Mouse (Mus musculus) heart, embryonic 11.5 days (tissue): ENCODE measurements around the gene Coro1a. TPM values are rescaled to one million over a fixed set of nuclear protein-coding genes. Genes with fewer than 3 reads are reported as not detected.
A peak's percentile ranks its signal among the peaks of the same experiment; 100 is the strongest.

Experiments
- ATAC-seq: fragments of 200-750 bp; cut with Nextera tagmentation; replicated peaks from 2 replicates; pipeline ENCODE4 v1.8.0; 2017; ENCODE audit warnings: moderate library complexity; ENCODE audit not compliant: insufficient number of reproducible peaks, low FRiP score, low TSS enrichment
- H3K27ac ChIP-seq: fragments of 300-500 bp; sonication (generic); 2 replicates; pipeline ENCODE4 v1.5.1; 2014; ENCODE audit warnings: mild to moderate bottlenecking, low read depth, low read length
- H3K27me3 ChIP-seq: fragments of 300-500 bp; sonication (generic); 2 replicates; pipeline ENCODE4 v1.6.1; 2014; ENCODE audit warnings: mild to moderate bottlenecking, low read length, mixed read lengths; ENCODE audit not compliant: control insufficient read depth, insufficient read depth
- H3K36me3 ChIP-seq: fragments of 300-500 bp; sonication (generic); 2 replicates; pipeline ENCODE4 v1.6.1; 2014; ENCODE audit warnings: mild to moderate bottlenecking, low read length, moderate library complexity, mixed read lengths; ENCODE audit not compliant: control insufficient read depth, insufficient read depth
- H3K4me1 ChIP-seq: fragments of 300-500 bp; sonication (generic); 2 replicates; pipeline ENCODE4 v1.6.1; 2014; ENCODE audit warnings: low read length; ENCODE audit not compliant: control insufficient read depth, insufficient read depth
- H3K4me2 ChIP-seq: fragments of 300-500 bp; sonication (generic); 2 replicates; pipeline ENCODE4 v1.6.1; 2014; ENCODE audit warnings: mild to moderate bottlenecking, moderate library complexity
- H3K4me3 ChIP-seq: fragments of 300-500 bp; sonication (generic); 2 replicates; pipeline ENCODE4 v1.5.1; 2014; ENCODE audit warnings: low read depth, low read length
- H3K9ac ChIP-seq: fragments of 300-500 bp; sonication (generic); 2 replicates; pipeline ENCODE4 v1.6.1; 2014; ENCODE audit warnings: mild to moderate bottlenecking, low read depth, low read length, moderate library complexity
- H3K9me3 ChIP-seq: fragments of 300-500 bp; sonication (generic); replicated peaks from 2 replicates; pipeline ENCODE4 v1.6.1; 2016; ENCODE audit warnings: low read length; ENCODE audit not compliant: control insufficient read depth
- WGBS: fragments of 180-500 bp; shearing (Covaris S2); extraction: QIAGEN DNeasy Blood & Tissue Kit; methylation state at CpG from one replicate; pipeline ENCODE4 v1.1.7; 2014; ENCODE audit not compliant: insufficient replicate concordance; 5-methylcytosine and 5-hydroxymethylcytosine counted together
- polyA plus RNA-seq: library from polyadenylated mRNA; unstranded; fragments of >200 nt; fragmentation: Nextera tagmentation; extraction: Ambion mirVana; gene quantifications from 2 replicates; pipeline ENCODE4 v1.2.1, GENCODE M21; 2014

Coro1a gene
- polyA plus RNA-seq, 1 experiment from 2014 or later, result 13.8 TPM

DNA sequence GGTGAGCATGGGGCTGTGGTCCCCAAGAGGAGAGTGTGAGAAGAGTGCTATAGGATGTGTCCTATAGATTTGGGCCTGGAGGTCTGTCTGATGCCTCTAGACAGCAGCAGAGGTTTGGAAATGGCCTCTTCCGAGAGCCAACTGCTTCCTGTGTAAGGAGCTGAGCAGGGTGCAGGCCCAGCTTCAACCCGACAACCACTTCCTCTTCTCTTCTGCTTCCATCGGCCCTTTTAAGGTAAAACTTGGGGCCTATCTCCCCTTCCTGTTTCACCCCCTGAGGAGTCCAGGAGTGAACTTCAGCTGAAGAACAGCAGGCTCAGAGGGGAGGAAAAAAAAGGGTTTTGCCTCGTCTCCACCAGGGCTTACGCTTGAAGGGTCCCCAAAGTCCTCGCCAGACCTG is 5.2 kb downstream of the Coro1a start:
- WGBS, result 70% methylated on average over 6 of the region's 6 CpGs
- Histone ChIP-seq H3K4me1 (peaks cover 13% of the 10 kb centered on the region), H3K36me3 (no peaks in the 10 kb centered on the region), H3K27me3 (peaks cover 41% of the 10 kb centered on the region), H3K9me3 (no peaks in the 10 kb centered on the region), H3K4me2 (no peak overlapping the region), H3K27ac (no peak overlapping the region), H3K4me3 (no peak overlapping the region), H3K9ac (no peak overlapping the region)
- ATAC-seq, result no peak

DNA sequence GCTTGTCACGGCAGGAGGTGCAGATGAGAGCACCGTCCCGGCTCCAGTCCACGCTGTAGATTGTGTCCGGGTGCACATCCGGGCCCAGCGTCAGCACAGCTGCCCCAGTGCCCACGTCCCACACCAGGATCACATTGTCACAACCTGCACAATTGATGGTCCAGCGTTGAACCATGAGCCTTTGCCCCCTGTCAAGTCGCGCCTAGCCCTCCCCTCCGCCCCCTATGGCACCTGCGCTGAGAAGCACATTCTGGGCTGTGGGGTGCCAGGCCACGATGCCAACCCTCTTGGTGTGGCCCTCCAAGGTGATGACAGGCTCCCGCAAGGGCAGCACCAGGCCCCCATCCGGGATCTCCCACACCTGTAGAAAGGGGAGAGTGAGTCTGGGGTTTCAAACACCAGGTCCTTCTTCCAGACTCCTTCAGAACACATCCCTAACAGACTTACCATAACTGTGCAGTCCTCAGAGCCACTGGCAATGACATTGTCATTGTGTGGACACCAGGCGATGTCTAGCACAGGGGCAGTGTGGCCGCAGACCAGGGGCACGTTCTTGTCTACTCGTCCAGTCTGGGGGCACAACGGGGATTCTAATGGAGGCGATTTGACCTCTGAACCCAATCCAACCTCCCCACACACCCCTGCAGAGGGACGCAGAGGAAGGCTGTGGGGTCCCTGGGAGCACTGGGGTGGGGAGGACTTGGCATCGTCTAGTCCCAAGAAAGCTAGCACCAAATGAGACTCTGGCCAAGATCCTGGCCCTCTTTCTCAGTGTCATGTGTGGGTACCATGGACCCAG is 5.8 kb downstream of the Coro1a start:
- WGBS, result 55% methylated on average over 24 of the region's 24 CpGs
- Histone ChIP-seq H3K4me2 (peak overlapping the region; percentile 52), H3K4me1 (peaks cover 17% of the 10 kb centered on the region), H3K27ac (no peak overlapping the region), H3K36me3 (no peaks in the 10 kb centered on the region), H3K9me3 (no peaks in the 10 kb centered on the region), H3K4me3 (no peak overlapping the region), H3K9ac (no peak overlapping the region), H3K27me3 (peaks cover 41% of the 10 kb centered on the region)
- no peak for ATAC-seq

DNA sequence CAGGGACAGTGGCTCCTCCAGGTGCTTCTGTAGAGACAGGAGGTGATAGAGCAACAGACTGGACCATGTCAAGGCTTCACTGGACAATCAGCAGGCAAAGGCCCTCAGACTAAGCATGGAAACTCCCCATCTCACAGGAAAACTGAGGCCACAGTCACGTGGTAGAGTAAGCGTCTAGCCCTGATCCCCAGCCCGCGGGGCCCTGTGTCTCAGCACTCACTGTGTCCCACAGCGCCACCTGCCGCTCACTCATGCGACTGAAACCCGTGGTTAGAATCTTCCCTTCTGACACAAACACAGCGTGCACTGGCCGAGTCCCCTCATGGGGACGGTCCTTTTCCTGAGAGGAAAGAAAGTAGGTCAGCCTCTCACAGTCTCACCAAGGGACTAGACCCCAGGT is 6.5 kb downstream of the Coro1a start:
- no peak overlapping the region for H3K9ac ChIP-seq
- WGBS, result under 1% methylated on average over 11 of the region's 11 CpGs

DNA sequence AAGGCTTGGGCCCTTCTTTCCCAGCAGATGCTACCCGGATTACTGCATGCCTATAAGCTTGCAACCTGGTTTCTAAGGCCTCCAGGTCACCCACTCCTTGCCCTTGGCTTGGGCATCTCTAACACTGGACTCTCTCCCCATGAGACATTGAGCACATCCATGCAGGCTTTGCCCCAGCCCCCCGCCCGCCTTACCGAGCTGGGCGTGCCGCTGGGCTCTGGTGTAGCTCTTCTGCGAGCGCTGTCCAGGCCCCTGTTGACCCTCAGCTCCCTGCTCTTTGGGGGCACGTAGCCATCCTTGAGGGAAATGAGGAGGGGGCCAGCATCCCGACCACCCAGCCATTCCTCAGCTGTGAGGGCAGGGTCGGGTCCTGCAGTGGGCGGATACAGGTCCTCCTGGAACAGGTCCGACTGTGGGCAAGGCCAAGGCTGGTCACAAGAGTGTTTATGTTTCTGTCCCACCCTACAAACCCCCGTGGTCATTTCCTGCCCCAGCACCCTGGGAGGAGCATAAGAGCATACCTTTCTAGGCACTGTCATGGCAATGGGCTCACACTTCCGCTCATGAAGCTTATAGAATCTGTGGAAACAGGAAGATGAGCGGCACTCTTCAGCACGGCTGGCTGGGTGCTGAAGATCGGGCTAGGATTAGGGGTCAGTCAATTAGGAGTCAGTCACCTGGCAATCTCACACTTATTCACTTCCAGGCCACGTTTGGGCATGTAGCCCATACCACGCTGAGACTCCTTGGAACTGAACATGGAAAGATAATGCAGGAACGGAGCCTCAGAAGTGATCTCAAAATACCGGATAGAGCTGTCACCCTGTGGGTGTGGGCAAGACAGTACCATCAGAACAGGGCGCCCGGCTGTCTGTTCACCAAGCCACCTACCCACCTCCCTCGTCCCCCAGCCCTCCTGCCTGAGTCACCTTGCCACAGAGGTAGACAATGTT is 7.2 kb downstream of the Coro1a start:
- 77% methylated on average over 25 of the region's 25 CpGs for WGBS
- no peak for ATAC-seq
- no peak overlapping the region for H3K4me3 ChIP-seq
- no peaks in the 10 kb centered on the region for H3K36me3 ChIP-seq
- peaks cover 23% of the 10 kb centered on the region for H3K4me1 ChIP-seq
- H3K9ac ChIP-seq, result 0 out of 2 replicates have a peak overlapping the region, but pooled peaks have one; percentile 16
- no peak overlapping the region for H3K27ac ChIP-seq
- no peaks in the 10 kb centered on the region for H3K9me3 ChIP-seq
- peaks cover 32% of the 10 kb centered on the region for H3K27me3 ChIP-seq
- H3K4me2 ChIP-seq, result no peak overlapping the region

More for the DNA sequence above, 6.5 kb downstream of the Coro1a start:
- ATAC-seq, result 0 out of 2 replicates have a peak, but pooled peaks have one; percentile 32
- Histone ChIP-seq H3K4me1 (peaks cover 23% of the 10 kb centered on the region), H3K4me3 (no peak overlapping the region), H3K27me3 (peaks cover 39% of the 10 kb centered on the region), H3K4me2 (peak overlapping the region; percentile 52), H3K36me3 (no peaks in the 10 kb centered on the region), H3K9me3 (no peaks in the 10 kb centered on the region), H3K27ac (no peak overlapping the region)

DNA sequence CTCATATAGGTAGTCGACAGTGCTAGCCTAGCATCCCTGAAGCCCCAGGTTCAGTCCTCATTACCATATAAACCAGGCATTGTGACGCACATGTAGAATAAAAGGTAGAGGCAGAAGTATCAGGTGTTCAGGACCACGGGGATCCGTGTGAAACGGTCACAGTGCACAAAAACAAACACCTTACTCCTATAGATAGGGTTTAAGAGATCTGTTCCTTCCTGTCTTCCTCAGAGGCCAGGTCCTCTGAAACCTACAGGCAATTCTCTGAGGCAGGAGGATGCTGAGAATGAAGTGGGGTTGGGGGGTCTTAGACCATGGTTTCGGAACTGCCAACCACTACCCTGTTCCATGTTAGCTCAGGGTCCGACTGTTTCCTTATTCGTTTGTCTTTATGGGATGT is 9.7 kb downstream of the Coro1a start:
- H3K4me1 ChIP-seq, result peaks cover 21% of the 10 kb centered on the region
- H3K27me3 ChIP-seq, result peaks cover 10% of the 10 kb centered on the region
- ATAC-seq, result no peak
- H3K9me3 ChIP-seq, result no peaks in the 10 kb centered on the region
- H3K36me3 ChIP-seq, result no peaks in the 10 kb centered on the region
- H3K4me2 ChIP-seq, result no peak overlapping the region
- no peak overlapping the region for H3K9ac ChIP-seq
- WGBS, result 91% methylated on average over 8 of the region's 8 CpGs
- no peak overlapping the region for H3K4me3 ChIP-seq
- no peak overlapping the region for H3K27ac ChIP-seq

DNA sequence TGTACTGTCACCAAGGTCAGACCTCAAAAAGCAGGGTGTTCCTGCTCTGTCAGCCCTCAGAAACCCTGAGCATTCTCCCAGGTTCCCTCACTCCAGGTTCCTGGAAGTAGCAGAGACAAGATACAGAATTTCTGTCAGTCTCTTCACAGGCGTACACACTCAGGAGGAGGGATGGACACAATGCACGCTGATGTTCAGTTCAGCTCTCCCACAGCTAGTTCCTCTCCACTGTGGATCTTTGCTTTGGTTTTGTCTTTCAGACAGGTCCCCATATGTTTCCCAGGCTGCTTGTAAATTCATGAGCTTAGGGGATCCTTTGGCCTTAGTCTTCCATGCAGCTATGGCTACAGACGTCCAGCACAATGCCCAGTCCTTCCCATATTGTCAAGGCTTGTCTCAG is 10.7 kb downstream of the Coro1a start:
- Histone ChIP-seq H3K9me3 (no peaks in the 10 kb centered on the region), H3K4me1 (peaks cover 21% of the 10 kb centered on the region), H3K27ac (no peak overlapping the region), H3K4me3 (peak overlapping the region; percentile 90; the same call in 1 of the 2 replicates), H3K36me3 (peaks cover under 1% of the 10 kb centered on the region; the same call in 1 of the 2 replicates), H3K27me3 (peaks cover under 1% of the 10 kb centered on the region; the same call in 1 of the 2 replicates), H3K4me2 (peak overlapping the region; percentile 98), H3K9ac (peak overlapping the region; percentile 81)
- ATAC-seq, result no peak
- 77% methylated on average over 3 of the region's 3 CpGs for WGBS

DNA sequence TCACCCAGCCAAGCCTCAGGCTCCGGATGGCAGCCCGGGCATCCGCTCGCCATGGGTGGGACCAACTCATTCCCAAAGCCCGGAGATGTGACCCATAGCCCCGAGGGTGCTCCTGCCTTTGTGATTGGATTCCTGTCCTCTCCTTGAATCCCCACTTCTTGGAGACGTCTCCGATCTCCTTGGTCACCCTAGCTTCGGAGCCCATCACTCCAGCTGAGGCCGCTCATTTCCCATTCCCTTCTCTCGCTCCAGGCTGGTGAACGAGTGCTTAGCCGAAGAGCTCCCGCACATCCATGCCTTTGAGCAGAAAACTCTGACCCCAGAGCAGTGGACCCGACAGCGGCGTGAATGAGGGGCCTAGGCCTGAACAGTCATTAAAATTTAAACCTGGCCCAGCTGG is 11.3 kb downstream of the Coro1a start:
- no peak for ATAC-seq
- WGBS, result 6% methylated on average over 17 of the region's 17 CpGs
- H3K4me1 ChIP-seq, result peaks cover 19% of the 10 kb centered on the region
- no peaks in the 10 kb centered on the region for H3K27me3 ChIP-seq
- peak overlapping the region; percentile 94; the same call in 1 of the 2 replicates for H3K27ac ChIP-seq
- H3K9ac ChIP-seq, result peak overlapping the region; percentile 81
- H3K36me3 ChIP-seq, result peaks cover 2% of the 10 kb centered on the region; the same call in 1 of the 2 replicates
- peak overlapping the region; percentile 90 for H3K4me3 ChIP-seq
- H3K9me3 ChIP-seq, result no peaks in the 10 kb centered on the region
- H3K4me2 ChIP-seq, result peak overlapping the region; percentile 98

DNA sequence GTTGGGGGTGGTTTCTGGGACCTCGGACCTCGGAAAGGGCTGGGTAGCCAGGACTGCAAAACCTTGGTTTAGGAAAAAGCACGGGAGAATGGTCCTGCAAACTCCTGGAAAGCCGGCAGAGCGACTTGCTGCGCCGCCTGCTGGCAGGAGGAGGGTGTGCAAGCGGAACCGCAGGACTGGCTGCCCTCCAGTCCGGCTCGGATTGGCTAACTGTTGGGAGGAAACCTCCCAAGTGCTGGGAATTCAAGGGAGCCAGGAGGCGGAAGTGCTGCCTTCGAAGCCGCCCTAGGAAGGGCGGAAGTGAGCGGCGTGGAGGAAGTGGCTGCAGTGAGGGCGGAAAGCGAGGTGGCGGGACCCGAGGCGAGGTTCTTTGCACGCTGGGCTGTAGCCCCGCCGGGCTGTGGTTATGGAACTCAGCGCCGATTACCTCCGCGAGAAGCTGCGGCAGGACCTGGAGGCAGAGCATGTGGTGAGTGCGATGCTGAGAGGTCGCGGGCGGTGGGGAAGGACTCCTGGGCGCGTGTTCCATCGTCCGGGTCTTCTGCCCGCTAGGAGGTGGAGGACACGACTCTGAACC is 11.9 kb downstream of the Coro1a start, which contains the start of gene Slx1b:
TSS of gene Slx1b (minus strand) at position 154 of the 577 bp plus-strand sequence.
- no peaks in the 10 kb centered on the region for H3K9me3 ChIP-seq
- peak within 1 kb of the TSS; percentile 90 for H3K4me3 ChIP-seq
- peak; percentile 90 for ATAC-seq
- H3K27ac ChIP-seq, result peak within 1 kb of the TSS; percentile 94
- H3K27me3 ChIP-seq, result no peaks in the 10 kb centered on the region
- H3K4me1 ChIP-seq, result peaks cover 16% of the 10 kb centered on the region
- peak within 1 kb of the TSS; percentile 98 for H3K4me2 ChIP-seq
- peaks cover 2% of the 10 kb centered on the region; the same call in 1 of the 2 replicates for H3K36me3 ChIP-seq
- WGBS, result under 1% methylated on average over 40 of the region's 40 CpGs
- peak within 1 kb of the TSS; percentile 95 for H3K9ac ChIP-seq
